Comparison of ENCODE assay signal across 15 mouse cellular contexts in the genomic region with DNA sequence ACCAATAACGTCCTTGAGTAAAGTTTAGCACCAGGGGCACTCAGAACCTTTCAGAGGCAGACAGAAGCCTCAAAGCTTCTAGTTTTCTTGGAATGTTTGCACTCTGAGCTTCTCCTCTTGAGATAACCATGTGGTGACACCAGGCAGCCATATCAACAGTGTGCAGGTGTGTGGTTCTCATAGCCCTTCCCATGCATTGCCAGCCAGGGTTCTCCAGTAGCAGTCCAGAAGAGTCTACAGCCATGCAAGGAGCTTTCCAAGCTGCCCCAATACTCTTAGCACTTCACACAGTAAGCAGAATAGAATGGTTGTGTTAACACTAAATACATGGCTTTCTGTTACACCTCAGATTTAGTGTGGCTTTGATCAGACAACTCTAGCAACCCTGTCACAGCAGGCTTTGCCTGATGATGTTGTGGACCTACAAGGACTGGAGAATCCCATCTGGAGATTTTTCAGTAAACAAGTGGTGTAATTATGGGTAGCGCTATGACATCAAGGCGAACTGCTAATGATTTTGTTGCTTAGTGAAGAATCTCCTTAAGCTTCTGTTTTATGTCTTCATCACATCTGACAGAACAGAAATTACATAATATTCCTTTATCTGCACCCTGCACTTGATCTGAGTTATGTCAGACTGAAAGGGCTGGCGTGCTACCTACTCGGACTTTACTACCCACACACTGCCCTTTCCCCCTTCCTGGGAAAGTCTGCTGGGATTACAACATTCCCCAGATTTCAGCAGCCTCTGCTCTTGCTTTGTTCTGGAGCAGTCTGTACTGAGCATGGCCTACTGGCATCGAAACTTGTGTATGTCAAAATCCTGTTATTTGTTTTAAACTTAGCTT.
DNase-seq lines count a peak whose midpoint lies in the region; ATAC-seq lines count a peak whose summit lies in the region.
"Had no signal": no experiment of that assay in that cellular context is flagged by ENCODE, and none has a peak within 500 bp of the region (broad histone marks: within the 10 kb centered on the region; RNA-seq: fewer than 3 reads in every experiment).

No protein-coding gene starts in this region.

- 52% methylated on average over 6 of the region's 6 CpGs for WGBS in heart, embryonic 12.5 days
- WGBS in intestine, embryonic 16.5 days, result 55% methylated on average over 6 of the region's 6 CpGs
- 44% methylated on average over 6 of the region's 6 CpGs for WGBS in lung, embryonic 16.5 days

- peak; percentile 59 to 80 for DNase-seq in heart, adult 18-20 months
- peak; percentile 59 for DNase-seq in adrenal gland, postnatal 14 days
- no peak for DNase-seq in T-cell, adult 2 months (ENCODE audit: low spot score)
- DNase-seq in ovary, postnatal 14 days (ENCODE audit: low spot score), result no peak
- DNase-seq in spleen, postnatal 10 days (ENCODE audit: low spot score in 2 of 2), result no peak
- DNase-seq: cerebellum, adult 9-11 months; left cerebral cortex, postnatal 4 days; right cerebral cortex, postnatal 25 days had no signal

- H3K4me2 ChIP-seq in heart, embryonic 12.5 days, result no peak overlapping the region
- H3K4me2 ChIP-seq in intestine, embryonic 16.5 days (ENCODE audit: low read depth, low read length), result no peak overlapping the region
- no peak overlapping the region for H3K4me2 ChIP-seq in lung, embryonic 16.5 days (ENCODE audit: low read depth, low read length)
- H3K4me2 ChIP-seq: embryonic facial prominence, embryonic 13.5 days; midbrain, embryonic 12.5 days; neural tube, embryonic 13.5 days had no signal

- no peaks in the 10 kb centered on the region for H3K27me3 ChIP-seq in heart, embryonic 12.5 days (replicated peaks)
- H3K27me3 ChIP-seq in intestine, embryonic 16.5 days (replicated peaks; ENCODE audit: control insufficient read depth, insufficient read depth, low read length), result no peaks in the 10 kb centered on the region
- H3K27me3 ChIP-seq in lung, embryonic 16.5 days (ENCODE audit: control insufficient read depth, insufficient read depth, low read depth, low read length), result no peaks in the 10 kb centered on the region
- H3K27me3 ChIP-seq: embryonic facial prominence, embryonic 13.5 days; midbrain, embryonic 12.5 days; neural tube, embryonic 13.5 days had no signal

- no peak overlapping the region for H3K4me3 ChIP-seq in heart, embryonic 12.5 days
- no peak overlapping the region for H3K4me3 ChIP-seq in intestine, embryonic 16.5 days (ENCODE audit: low read length)
- H3K4me3 ChIP-seq in lung, embryonic 16.5 days (ENCODE audit: low read length), result no peak overlapping the region
- H3K4me3 ChIP-seq: embryonic facial prominence, embryonic 13.5 days; midbrain, embryonic 12.5 days; neural tube, embryonic 13.5 days had no signal

- H3K27ac ChIP-seq in heart, embryonic 12.5 days (ENCODE audit: poor library complexity, severe bottlenecking), result no peak overlapping the region
- no peak overlapping the region for H3K27ac ChIP-seq in intestine, embryonic 16.5 days (ENCODE audit: low read length)
- no peak overlapping the region for H3K27ac ChIP-seq in lung, embryonic 16.5 days (ENCODE audit: low read length)
- H3K27ac ChIP-seq: embryonic facial prominence, embryonic 13.5 days; midbrain, embryonic 12.5 days; neural tube, embryonic 13.5 days had no signal

- H3K9ac ChIP-seq in heart, embryonic 12.5 days, result no peak overlapping the region
- no peak overlapping the region for H3K9ac ChIP-seq in intestine, embryonic 16.5 days (ENCODE audit: low read depth, low read length)
- H3K9ac ChIP-seq in lung, embryonic 16.5 days (ENCODE audit: low read length), result no peak overlapping the region
- H3K9ac ChIP-seq: embryonic facial prominence, embryonic 13.5 days; midbrain, embryonic 12.5 days; neural tube, embryonic 13.5 days had no signal

- no peak for ATAC-seq in heart, embryonic 12.5 days (ENCODE audit: insufficient number of reproducible peaks, low FRiP score)
- peak; percentile 90 for ATAC-seq in intestine, embryonic 16.5 days
- ATAC-seq in lung, embryonic 16.5 days (ENCODE audit: low read depth), result peak; percentile 97
- ATAC-seq: inflammation-experienced regulatory T-cells, adult 6 months had no signal

- no peaks in the 10 kb centered on the region for H3K36me3 ChIP-seq in heart, embryonic 12.5 days
- H3K36me3 ChIP-seq in intestine, embryonic 16.5 days (ENCODE audit: control insufficient read depth, insufficient read depth, low read length), result no peaks in the 10 kb centered on the region
- no peaks in the 10 kb centered on the region for H3K36me3 ChIP-seq in lung, embryonic 16.5 days (ENCODE audit: control insufficient read depth, insufficient read depth, low read length)
- H3K36me3 ChIP-seq: embryonic facial prominence, embryonic 13.5 days; midbrain, embryonic 12.5 days; neural tube, embryonic 13.5 days had no signal

- peaks cover 4% of the 10 kb centered on the region; the same call in 1 of the 2 replicates for H3K4me1 ChIP-seq in heart, embryonic 12.5 days (replicated peaks)
- H3K4me1 ChIP-seq in intestine, embryonic 16.5 days (ENCODE audit: control insufficient read depth, insufficient read depth, low read length), result no peaks in the 10 kb centered on the region
- no peaks in the 10 kb centered on the region for H3K4me1 ChIP-seq in lung, embryonic 16.5 days (replicated peaks; ENCODE audit: control insufficient read depth, insufficient read depth, low read length)
- H3K4me1 ChIP-seq: embryonic facial prominence, embryonic 13.5 days; midbrain, embryonic 12.5 days; neural tube, embryonic 13.5 days had no signal

- H3K9me3 ChIP-seq in heart, embryonic 12.5 days (replicated peaks), result no peaks in the 10 kb centered on the region
- H3K9me3 ChIP-seq in intestine, embryonic 16.5 days (ENCODE audit: control insufficient read depth, low read length), result no peaks in the 10 kb centered on the region
- no peaks in the 10 kb centered on the region for H3K9me3 ChIP-seq in lung, embryonic 16.5 days (ENCODE audit: control insufficient read depth, low read length)
- H3K9me3 ChIP-seq: embryonic facial prominence, embryonic 13.5 days; midbrain, embryonic 12.5 days; neural tube, embryonic 13.5 days had no signal

Comparison
In these comparisons a context has a peak if more than half of its experiments do, and no peak if none do; other contexts are left out.
1. DNase-seq: peak in heart, adult 18-20 months (2 of 2) and adrenal gland, postnatal 14 days (single experiment); none in T-cell, adult 2 months (single experiment), ovary, postnatal 14 days (single experiment) and spleen, postnatal 10 days (0 of 2).